Mouse (Mus musculus) intestine, embryonic 15.5 days (tissue): ENCODE data around the gene Mon1b. TPM values are rescaled to one million over a fixed set of nuclear protein-coding genes. Genes with fewer than 3 reads are reported as not detected.

Experiments used
- ATAC-seq: fragments of 200-750 bp; cut with Nextera tagmentation; 2 replicates; pipeline ENCODE4 v1.8.0; 2017; ENCODE audit warnings: moderate TSS enrichment, moderate library complexity
- H3K27ac ChIP-seq: fragments of 300-500 bp; sonication (generic); 2 replicates; pipeline ENCODE4 v1.5.1; 2015; ENCODE audit warnings: mild to moderate bottlenecking, inconsistent platforms
- H3K27me3 ChIP-seq: fragments of 300-500 bp; sonication (generic); replicated peaks from 2 replicates; pipeline ENCODE4 v1.6.1; 2015; ENCODE audit warnings: inconsistent platforms
- H3K36me3 ChIP-seq: fragments of 300-500 bp; sonication (generic); 2 replicates; pipeline ENCODE4 v1.6.1; 2015; ENCODE audit warnings: inconsistent platforms
- H3K4me1 ChIP-seq: fragments of 300-500 bp; sonication (generic); replicated peaks from 2 replicates; pipeline ENCODE4 v1.6.1; 2015; ENCODE audit warnings: inconsistent platforms
- H3K4me2 ChIP-seq: fragments of 300-500 bp; sonication (generic); replicated peaks from 2 replicates; pipeline ENCODE4 v1.6.1; 2015; ENCODE audit warnings: mild to moderate bottlenecking, inconsistent platforms
- H3K4me3 ChIP-seq: fragments of 300-500 bp; sonication (generic); replicated peaks from 2 replicates; pipeline ENCODE4 v1.5.1; 2015; ENCODE audit warnings: inconsistent platforms
- H3K9ac ChIP-seq: fragments of 300-500 bp; sonication (generic); 2 replicates; pipeline ENCODE4 v1.6.1; 2015; ENCODE audit warnings: inconsistent platforms
- H3K9me3 ChIP-seq: fragments of 300-500 bp; sonication (generic); 2 replicates; pipeline ENCODE4 v1.6.1; 2016; ENCODE audit warnings: inconsistent platforms
- WGBS: fragments of 180-500 bp; shearing (Covaris S2); methylation state at CpG from one replicate; pipeline ENCODE4 v1.1.7; 2015; 5-methylcytosine and 5-hydroxymethylcytosine counted together
- polyA plus RNA-seq: library from polyadenylated mRNA; unstranded; fragments of >200 nt; fragmentation: Nextera tagmentation; extraction: Ambion mirVana; gene quantifications from 2 replicates; pipeline ENCODE4 v1.2.1, GENCODE M21; 2015

The Mon1b gene
- polyA plus RNA-seq, 1 experiment from 2014 or later = 6.0 TPM

- WGBS = 91% methylated on average over 1 of the region's 1 CpGs
- H3K4me1 ChIP-seq = no peaks in the 10 kb centered on the region
- H3K9me3 ChIP-seq = no peaks in the 10 kb centered on the region
- H3K4me3 ChIP-seq = no peak overlapping the region
- ATAC-seq = no peak
- H3K27ac ChIP-seq = no peak overlapping the region
- H3K4me2 ChIP-seq = no peak overlapping the region
- H3K36me3 ChIP-seq = no peaks in the 10 kb centered on the region
- H3K9ac ChIP-seq = no peak overlapping the region
- no peaks in the 10 kb centered on the region for H3K27me3 ChIP-seq
Observed at GRCm38 (mm10) chr8:113676811-113677210, 41.4 kb downstream of the Mon1b start.

- WGBS = 56% methylated on average over 3 of the region's 3 CpGs
- no peaks in the 10 kb centered on the region for H3K36me3 ChIP-seq
- no peak overlapping the region for H3K9ac ChIP-seq
- no peaks in the 10 kb centered on the region for H3K9me3 ChIP-seq
- no peak overlapping the region for H3K4me3 ChIP-seq
- H3K27me3 ChIP-seq = no peaks in the 10 kb centered on the region
- H3K4me2 ChIP-seq = no peak overlapping the region
- no peak for ATAC-seq
- H3K27ac ChIP-seq = no peak overlapping the region
- no peaks in the 10 kb centered on the region for H3K4me1 ChIP-seq
Observed at GRCm38 (mm10) chr8:113679361-113679760, 44.0 kb downstream of the Mon1b start.

- no peak overlapping the region for H3K9ac ChIP-seq
- H3K27me3 ChIP-seq = no peaks in the 10 kb centered on the region
- H3K4me1 ChIP-seq = no peaks in the 10 kb centered on the region
- ATAC-seq = no peak
- H3K36me3 ChIP-seq = no peaks in the 10 kb centered on the region
- H3K4me3 ChIP-seq = no peak overlapping the region
- 0 out of 2 replicates have a peak overlapping the region, but pooled peaks have one; percentile 15 for H3K4me2 ChIP-seq
- 67% methylated on average over 17 of the region's 17 CpGs for WGBS
- H3K27ac ChIP-seq = no peak overlapping the region
- no peaks in the 10 kb centered on the region for H3K9me3 ChIP-seq
Observed at GRCm38 (mm10) chr8:113687889-113688542, 52.6 kb downstream of the Mon1b start.

GRCm38 (mm10) chr8:113688543-113688915 lies 53.1 kb downstream of the Mon1b start:
- Histone ChIP-seq H3K4me1 (no peaks in the 10 kb centered on the region), H3K9me3 (no peaks in the 10 kb centered on the region), H3K4me3 (no peak overlapping the region), H3K27ac (no peak overlapping the region), H3K9ac (no peak overlapping the region), H3K27me3 (no peaks in the 10 kb centered on the region), H3K36me3 (no peaks in the 10 kb centered on the region), H3K4me2 (no peak overlapping the region)
- 83% methylated on average over 8 of the region's 8 CpGs for WGBS
- ATAC-seq = no peak

- Histone ChIP-seq H3K9ac (no peak overlapping the region), H3K9me3 (no peaks in the 10 kb centered on the region), H3K27me3 (no peaks in the 10 kb centered on the region), H3K4me2 (no peak overlapping the region), H3K27ac (no peak overlapping the region), H3K4me1 (no peaks in the 10 kb centered on the region), H3K36me3 (no peaks in the 10 kb centered on the region), H3K4me3 (no peak overlapping the region)
- ATAC-seq = no peak
- WGBS = 60% methylated on average over 14 of the region's 14 CpGs
Observed at GRCm38 (mm10) chr8:113691622-113692343, 56.4 kb downstream of the Mon1b start.

Other genes with a start within 250 kb of the Mon1b start
- gene Syce1l, start 7.6 kb downstream of the Mon1b start, polyA plus RNA-seq = not detected in 2 replicates
- 0.45 and 0.48 TPM in 2 replicates for gene Adamts18, start 213.2 kb downstream of the Mon1b start, polyA plus RNA-seq